Mouse (Mus musculus) MEL (cell line): ENCODE results near the gene Hmgb1. TPM values are rescaled to one million over a fixed set of nuclear protein-coding genes. Genes with fewer than 3 reads are reported as not detected.

Source experiments
- DNase-seq: peaks from one replicate; pipeline ENCODE4 v3.0.0; 2011; ENCODE audit warnings: low read depth, low spot score
- H3K27ac ChIP-seq: 2 replicates; pipeline ENCODE4 v1.5.1; 2012; ENCODE audit warnings: low read depth, mild to moderate bottlenecking, control low read depth, low read length, moderate library complexity; ENCODE audit not compliant: control insufficient read depth
- H3K27me3 ChIP-seq, 2 experiments: fragments of 150-350 bp in 1 of 2; sonication (generic) in 1 of 2; 2 replicates each; pipeline ENCODE4 v1.6.1; 2012; ENCODE audit warnings: low read length in 2 of 2, mild to moderate bottlenecking in 2 of 2, improper control_type of control experiment in 1 of 2, moderate library complexity in 1 of 2; ENCODE audit not compliant: insufficient read depth in 2 of 2, control insufficient read depth in 1 of 2
- H3K36me3 ChIP-seq, 2 experiments: 2 replicates each; pipeline ENCODE4 v1.6.1; 2012 to 2014; ENCODE audit warnings: low read length in 2 of 2, improper control_type of control experiment in 1 of 2, inconsistent platforms in 1 of 2, mild to moderate bottlenecking in 1 of 2; ENCODE audit not compliant: insufficient read depth in 2 of 2, control insufficient read depth in 1 of 2
- H3K4me1 ChIP-seq, 2 experiments: fragments of 150-350 bp in 1 of 2; sonication (generic) in 1 of 2; 2 replicates each; pipeline ENCODE4 v1.6.1; 2012; ENCODE audit warnings: low read length in 2 of 2, improper control_type of control experiment in 1 of 2, mild to moderate bottlenecking in 1 of 2; ENCODE audit not compliant: insufficient read depth in 2 of 2, control insufficient read depth in 1 of 2
- H3K4me3 ChIP-seq, 2 experiments: fragments of 150-350 bp in 1 of 2; sonication (generic) in 1 of 2; 2 replicates each; pipeline ENCODE4 v1.5.1; 2012; ENCODE audit warnings: low read depth in 2 of 2, low read length in 2 of 2, mild to moderate bottlenecking in 2 of 2, moderate library complexity in 2 of 2, control low read depth in 1 of 2, improper control_type of control experiment in 1 of 2; ENCODE audit not compliant: control insufficient read depth in 1 of 2, insufficient read depth in 1 of 2
- H3K79me2 ChIP-seq: 2 replicates; pipeline ENCODE4 v1.6.1; 2012; ENCODE audit warnings: mild to moderate bottlenecking, low read length, moderate library complexity; ENCODE audit not compliant: control insufficient read depth, poor library complexity, insufficient read depth
- H3K9ac ChIP-seq: 2 replicates; pipeline ENCODE4 v1.6.1; 2012; ENCODE audit warnings: low read depth, mild to moderate bottlenecking, control low read depth, low read length, moderate library complexity; ENCODE audit not compliant: control insufficient read depth, poor library complexity, severe bottlenecking
- H3K9me3 ChIP-seq: fragments of 150-350 bp; sonication (generic); replicated peaks from 2 replicates; pipeline ENCODE4 v1.6.1; 2012; ENCODE audit warnings: mild to moderate bottlenecking, low read length, improper control_type of control experiment, moderate library complexity; ENCODE audit not compliant: insufficient read depth
- BHLHE40 ChIP-seq: IDR thresholded peaks from 2 replicates; pipeline ENCODE4 v1.6.1; 2012; ENCODE audit warnings: low read depth, mild to moderate bottlenecking, inconsistent platforms, low read length, improper control_type of control experiment, borderline replicate concordance
- CHD1 ChIP-seq: IDR thresholded peaks from 2 replicates; pipeline ENCODE4 v1.6.1; 2012; ENCODE audit warnings: low read depth, mild to moderate bottlenecking, inconsistent platforms, low read length, improper control_type of control experiment
- CHD2 ChIP-seq: IDR thresholded peaks from 2 replicates; pipeline ENCODE4 v1.6.1; 2011; ENCODE audit warnings: low read length, improper control_type of control experiment
- E2F4 ChIP-seq: IDR thresholded peaks from 2 replicates; pipeline ENCODE4 v1.6.1; 2011; ENCODE audit warnings: low read depth, low read length, improper control_type of control experiment, borderline replicate concordance
- EP300 ChIP-seq, 2 experiments: IDR thresholded peaks; 2 replicates each; pipeline ENCODE4 v1.6.1; 2011; ENCODE audit warnings: improper control_type of control experiment in 2 of 2, low read length in 2 of 2, low read depth in 1 of 2, mild to moderate bottlenecking in 1 of 2
- ETS1 ChIP-seq: IDR thresholded peaks from 2 replicates; pipeline ENCODE4 v1.6.1; 2012; ENCODE audit warnings: low read depth, mild to moderate bottlenecking, inconsistent platforms, low read length, improper control_type of control experiment, moderate library complexity
- GABPA ChIP-seq: IDR thresholded peaks from 2 replicates; pipeline ENCODE4 v1.6.1; 2012; ENCODE audit warnings: low read depth, mild to moderate bottlenecking, inconsistent platforms, low read length, improper control_type of control experiment, moderate library complexity
- GATA1 ChIP-seq: IDR thresholded peaks from 2 replicates; pipeline ENCODE4 v1.6.1; 2011; ENCODE audit warnings: low read depth, low read length, improper control_type of control experiment
- JUND ChIP-seq: IDR thresholded peaks from 2 replicates; pipeline ENCODE4 v1.6.1; 2011; ENCODE audit warnings: low read depth, mild to moderate bottlenecking, improper control_type of control experiment, low read length
- KAT2A ChIP-seq: conservative IDR thresholded peaks from 2 replicates; pipeline ENCODE4 v1.6.1; 2012; ENCODE audit warnings: low read depth, low read length, improper control_type of control experiment, inconsistent platforms
- MEF2A ChIP-seq: IDR thresholded peaks from 2 replicates; pipeline ENCODE4 v1.6.1; 2014; ENCODE audit warnings: low read depth, mild to moderate bottlenecking, inconsistent platforms, low read length, improper control_type of control experiment; ENCODE audit not compliant: poor library complexity, insufficient replicate concordance, severe bottlenecking; ENCODE audit errors: extremely low read depth
- NELFE ChIP-seq: IDR thresholded peaks from 2 replicates; pipeline ENCODE4 v1.6.1; 2011; ENCODE audit warnings: low read depth, low read length, improper control_type of control experiment
- NRF1 ChIP-seq: IDR thresholded peaks from 2 replicates; pipeline ENCODE4 v1.6.1; 2014; ENCODE audit warnings: low read depth, mild to moderate bottlenecking, inconsistent platforms, low read length, improper control_type of control experiment, moderate library complexity; ENCODE audit not compliant: poor library complexity, insufficient read depth, severe bottlenecking
- RAD21 ChIP-seq: IDR thresholded peaks from 2 replicates; pipeline ENCODE4 v1.6.1; 2011; ENCODE audit warnings: mild to moderate bottlenecking, low read depth, low read length, improper control_type of control experiment
- SIN3A ChIP-seq: IDR thresholded peaks from 2 replicates; pipeline ENCODE4 v1.6.1; 2012; ENCODE audit warnings: low read length, improper control_type of control experiment, inconsistent platforms
- SMC3 ChIP-seq: IDR thresholded peaks from 2 replicates; pipeline ENCODE4 v1.6.1; 2011; ENCODE audit warnings: low read depth, low read length, improper control_type of control experiment
- TAL1 ChIP-seq: IDR thresholded peaks from 2 replicates; pipeline ENCODE4 v1.6.1; 2012; ENCODE audit warnings: mild to moderate bottlenecking, inconsistent platforms, low read length, moderate library complexity, mixed read lengths
- TBP ChIP-seq: IDR thresholded peaks from 2 replicates; pipeline ENCODE4 v1.8.0; 2011; ENCODE audit warnings: low read depth, low read length, improper control_type of control experiment
- UBTF ChIP-seq: IDR thresholded peaks from 2 replicates; pipeline ENCODE4 v1.6.1; 2012; ENCODE audit warnings: low read depth, mild to moderate bottlenecking, inconsistent platforms, low read length, improper control_type of control experiment, moderate library complexity, borderline replicate concordance; ENCODE audit not compliant: insufficient read depth
- USF1 ChIP-seq: IDR thresholded peaks from 2 replicates; pipeline ENCODE4 v1.6.1; 2014; ENCODE audit warnings: low read depth, mild to moderate bottlenecking, inconsistent platforms, low read length, improper control_type of control experiment, moderate library complexity
- USF2 ChIP-seq, 2 experiments: IDR thresholded peaks; 2 replicates each; pipeline ENCODE4 v1.6.1; 2011 to 2012; ENCODE audit warnings: improper control_type of control experiment in 2 of 2, low read length in 2 of 2, borderline replicate concordance in 1 of 2, inconsistent platforms in 1 of 2, low read depth in 1 of 2, mild to moderate bottlenecking in 1 of 2; ENCODE audit not compliant: insufficient read depth in 1 of 2
- ZC3H11A ChIP-seq: IDR thresholded peaks from 2 replicates; pipeline ENCODE4 v1.6.1; 2012; ENCODE audit warnings: low read depth, mild to moderate bottlenecking, inconsistent platforms, low read length, improper control_type of control experiment
- ZKSCAN1 ChIP-seq: IDR thresholded peaks from 2 replicates; pipeline ENCODE4 v1.6.1; 2012; ENCODE audit warnings: low read depth, mild to moderate bottlenecking, inconsistent platforms, low read length, improper control_type of control experiment, moderate library complexity
- ZMIZ1 ChIP-seq: IDR thresholded peaks from 2 replicates; pipeline ENCODE4 v1.6.1; 2012; ENCODE audit warnings: low read depth, mild to moderate bottlenecking, inconsistent platforms, low read length, improper control_type of control experiment, moderate library complexity
- ZNF384 ChIP-seq: IDR thresholded peaks from 2 replicates; pipeline ENCODE4 v1.6.1; 2012; ENCODE audit warnings: low read depth, mild to moderate bottlenecking, inconsistent platforms, low read length, improper control_type of control experiment
- polyA plus RNA-seq, 2 experiments: library from polyadenylated mRNA; stranded (reverse) in 1 of 2; unstranded in 1 of 2; fragments of >175 nt in 1 of 2; fragments of >200 nt in 1 of 2; gene quantifications; 2 replicates each; pipeline versions ENCODE4 v1.2.1 to v1.2.4; 2012; ENCODE audit warnings: low replicate concordance in 2 of 2, low read depth in 1 of 2; ENCODE audit not compliant: insufficient read length in 2 of 2, insufficient read depth in 1 of 2, missing spikeins in 1 of 2
- total RNA-seq: library from RNA; depleted of rRNA; stranded (reverse); fragments of 300-350 nt; gene quantifications from 2 replicates; pipeline ENCODE4 v1.2.3, GENCODE M21; 2012

Hmgb1 gene
- total and polyA plus RNA-seq, 3 experiments: 600 to 678 TPM; not detected in 1

DNA sequence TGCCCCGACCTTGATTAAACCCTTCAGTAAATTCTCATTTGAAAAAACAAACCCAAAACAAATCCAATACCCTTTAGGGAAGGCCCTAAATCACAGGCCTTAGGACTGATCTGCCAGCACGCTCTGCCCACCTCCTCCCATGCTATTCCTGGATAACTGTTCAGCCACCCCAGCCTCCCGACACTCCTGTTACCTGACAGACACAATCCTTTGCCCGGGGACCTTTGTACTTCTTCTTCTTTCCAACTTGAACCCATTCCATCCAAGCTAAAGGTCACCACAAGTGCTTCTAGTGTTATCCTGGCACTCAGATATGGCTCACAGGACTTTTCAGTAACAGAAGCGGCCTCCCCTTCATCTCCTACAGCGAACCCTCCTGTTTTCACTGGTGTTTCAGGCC lies 25.3 kb downstream of the Hmgb1 start:
- DNase-seq: no peak
- TF ChIP-seq ZKSCAN1 (no peak), EP300 (IDR thresholded peaks at IDR 0.05; ENCODE audit: low read depth in 1 of 2, low read length in 2 of 2) (no peak), TAL1 (no peak), USF2 (IDR thresholded peaks at IDR 0.05; ENCODE audit: borderline replicate concordance in 1 of 2, insufficient read depth in 1 of 2, low read depth in 1 of 2, low read length in 2 of 2) (no peak), USF1 (no peak), UBTF (no peak), ZMIZ1 (no peak), SMC3 (no peak), JUND (no peak), E2F4 (no peak), CHD2 (no peak), CHD1 (no peak), KAT2A (no peak), ZNF384 (no peak), RAD21 (no peak), GABPA (no peak), NRF1 (no peak), MEF2A (no peak), TBP (no peak)
- Histone ChIP-seq H3K4me1 (peaks cover 0 to 6% of the 10 kb centered on the region in 2 experiments; a peak in 1 of 4 replicates), H3K79me2 (no peaks in the 10 kb centered on the region), H3K27me3 (no peaks in the 10 kb centered on the region), H3K27ac (no peak overlapping the region), H3K9me3 (no peaks in the 10 kb centered on the region), H3K36me3 (0 out of 4 replicates have a peak, but pooled peaks cover 0 to 3% of the 10 kb centered on the region in 2 experiments), H3K9ac (no peak overlapping the region), H3K4me3 (no peak overlapping the region)

- no peaks in the 10 kb centered on the region for H3K79me2 ChIP-seq
- H3K27me3 ChIP-seq: no peaks in the 10 kb centered on the region
- no peaks in the 10 kb centered on the region for H3K4me1 ChIP-seq
- H3K27ac ChIP-seq: no peak overlapping the region
- no peaks in the 10 kb centered on the region for H3K9me3 ChIP-seq
- H3K4me3 ChIP-seq: no peak overlapping the region
- TF ChIP-seq BHLHE40 (no peak), GABPA (no peak), ZNF384 (no peak), SIN3A (no peak), USF1 (no peak), RAD21 (no peak), NELFE (no peak), CHD2 (no peak), ZC3H11A (no peak), ETS1 (no peak), NRF1 (no peak), GATA1 (no peak), EP300 (IDR thresholded peaks at IDR 0.05; ENCODE audit: low read depth in 1 of 2, low read length in 2 of 2) (no peak), JUND (no peak), TBP (no peak)
- no peak overlapping the region for H3K9ac ChIP-seq
- DNase-seq: no peak
- no peaks in the 10 kb centered on the region for H3K36me3 ChIP-seq
Measured at GRCm38 (mm10) chr5:149156886-149157563, 27.3 kb downstream of the Hmgb1 start.
